Mouse (Mus musculus) mouse embryonic stem cell (cell line): ENCODE results near the gene Plcb3.

Experiments
- in situ Hi-C, 2 experiments: fragments of 300-500 bp; cut with MboI; formaldehyde crosslinking; loops; 1 replicate in 1 of 2; 3 replicates in 1 of 2; pipeline ENCODE4 v1.14.3; 2019 to 2020; ENCODE audit warnings: low sequenced_read_pairs in 2 of 2, low pct_unique_long_range_greater_than_20kb in 1 of 2, mixed read lengths in 1 of 2; ENCODE audit not compliant: unreplicated experiment in 1 of 2

Gene Plcb3

DNA sequence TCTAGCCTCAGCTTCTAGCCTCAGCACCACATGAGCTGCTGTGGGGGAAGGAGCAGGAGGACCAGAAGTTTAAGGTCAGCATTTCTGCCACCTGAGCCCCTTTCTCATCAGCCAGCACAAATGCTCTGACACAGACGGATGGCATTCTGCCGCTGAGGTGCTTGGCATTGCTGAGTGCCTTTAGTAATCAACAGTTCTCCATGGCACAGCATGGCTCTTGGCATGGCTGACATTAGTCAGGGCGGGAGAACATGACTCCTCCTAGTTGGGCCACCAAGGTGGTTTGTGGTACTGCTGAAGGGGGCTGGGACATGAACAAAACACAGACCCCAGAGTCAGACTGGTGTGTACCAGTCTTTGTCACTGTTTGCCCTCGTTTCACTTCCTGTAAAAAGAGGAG lies 28.1 kb downstream of the Plcb3 start:
- in situ Hi-C loops = no loop called here

GRCm38 (mm10) chr19:6947742-6948141 lies 28.5 kb downstream of the Plcb3 start:
- in situ Hi-C loops = no loop called here

DNA sequence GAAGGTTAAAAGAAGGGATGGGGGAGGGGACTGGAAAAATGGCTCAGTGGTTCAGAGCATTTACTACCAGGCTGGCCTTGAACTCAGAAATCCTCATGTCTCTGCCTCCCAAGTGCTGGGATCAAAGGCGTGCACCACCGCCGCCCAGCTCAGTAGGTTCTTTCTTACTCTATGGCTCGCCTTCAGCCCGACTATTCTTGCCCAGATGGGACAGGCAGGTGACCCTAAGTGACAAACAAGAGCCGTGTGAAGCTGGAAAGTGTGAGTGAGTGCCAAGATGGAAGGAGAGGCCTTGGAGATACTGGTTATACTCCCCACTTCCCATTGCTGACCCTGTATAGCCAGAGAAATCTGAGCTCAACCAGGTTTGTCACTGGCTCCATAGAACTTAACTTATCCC lies 32.6 kb downstream of the Plcb3 start:
- in situ Hi-C loops = no loop called here

GRCm38 (mm10) chr19:6942764-6943163 lies 33.5 kb downstream of the Plcb3 start:
- in situ Hi-C loops = no loop called here

GRCm38 (mm10) chr19:6942249-6942691 lies 34.0 kb downstream of the Plcb3 start, which contains the start of gene Gpr137:
Gene Gpr137 (minus strand): TSS chr19:6942480.
- in situ Hi-C loops = no loop called here

DNA sequence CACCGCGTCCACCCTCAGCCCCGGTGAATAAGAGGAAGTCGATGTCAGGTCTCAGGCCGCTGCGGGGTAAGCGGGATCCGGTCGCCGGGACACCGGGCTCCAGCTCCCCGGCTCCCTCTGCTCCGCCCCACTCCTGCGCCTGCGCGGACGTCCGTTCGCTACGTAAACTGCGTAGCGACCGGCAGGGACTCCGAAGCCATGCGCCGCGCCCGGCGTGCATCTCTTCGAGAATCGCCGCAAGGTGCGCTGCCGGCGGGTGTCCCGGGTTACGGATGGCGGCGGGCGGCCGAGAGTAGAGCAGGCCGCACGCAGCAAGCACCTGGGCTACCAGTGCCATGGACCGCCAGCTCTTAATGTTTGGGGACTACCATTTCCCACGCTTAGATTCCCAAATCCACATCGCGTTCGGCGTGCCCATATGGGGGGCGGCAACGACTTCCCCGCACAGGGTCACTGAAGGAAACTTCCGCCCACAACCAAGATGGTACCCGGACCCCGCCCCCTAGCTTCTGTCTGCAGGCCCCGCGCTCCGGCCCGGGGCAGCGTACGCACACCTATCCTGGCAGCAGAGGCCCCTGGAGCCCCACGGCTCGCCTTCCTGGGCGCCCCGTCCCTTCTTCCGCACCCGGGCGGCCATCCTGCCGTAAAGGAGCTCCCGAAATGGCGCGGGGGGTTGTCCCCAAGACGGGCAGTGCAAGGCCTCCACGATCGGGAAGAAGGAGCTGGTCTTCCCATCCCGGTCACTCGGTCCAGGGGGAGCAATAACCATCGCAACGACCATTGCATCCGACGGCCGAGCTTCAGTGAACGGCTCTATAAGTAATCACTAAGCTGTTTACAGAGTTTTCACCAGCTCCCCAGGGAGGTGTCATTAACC lies 34.7 kb downstream of the Plcb3 start, which contains the start of gene Bad:
Gene Bad (plus strand): TSS at position 490 of the 877 bp plus-strand sequence.
- in situ Hi-C loops = no loop called here

DNA sequence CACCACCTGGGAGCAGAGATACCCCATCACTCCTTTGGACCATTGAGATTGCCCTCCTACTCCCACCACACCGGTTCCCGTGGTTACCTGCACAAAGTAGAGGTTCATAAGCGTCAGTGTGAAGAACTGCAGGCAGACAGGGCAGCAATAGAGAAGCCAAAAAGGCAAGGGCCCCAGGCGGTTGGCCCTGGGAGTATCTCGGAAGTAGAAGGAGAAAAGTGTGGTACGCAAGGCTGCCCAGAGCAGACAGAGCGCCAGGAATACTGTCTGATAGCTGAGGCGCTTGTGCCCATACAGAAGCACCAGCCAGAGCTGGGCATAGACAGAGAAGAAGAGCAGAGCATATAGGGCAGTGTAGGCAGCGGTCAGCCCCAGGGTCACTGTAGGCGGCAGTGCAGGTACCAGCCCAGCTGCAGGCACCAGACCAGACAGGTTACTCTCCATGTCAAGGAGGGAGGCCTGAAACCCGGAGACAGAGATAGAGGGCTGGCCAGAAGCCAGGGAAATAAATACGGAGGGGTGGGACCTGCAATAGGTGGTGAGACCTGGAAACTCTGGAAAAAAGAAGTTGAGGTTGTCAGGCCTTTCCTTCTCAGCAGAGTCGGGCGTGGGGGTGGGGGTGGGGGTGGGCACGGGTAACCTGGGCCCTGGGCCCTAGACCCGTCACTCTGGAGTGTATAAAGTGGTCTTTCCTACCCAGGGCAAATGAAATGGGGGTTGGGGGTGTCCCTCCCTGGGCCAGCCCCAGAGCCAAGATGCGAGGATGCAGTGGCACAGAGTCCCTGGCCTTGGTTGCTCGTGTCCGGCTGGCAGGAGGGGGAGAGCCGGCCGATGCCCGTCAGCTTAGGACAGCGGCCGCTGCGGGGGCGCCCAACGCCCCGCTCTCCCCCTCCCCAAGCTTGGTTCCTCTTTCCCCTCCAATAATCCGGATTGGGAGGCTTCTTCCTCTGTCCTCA lies 35.6 kb downstream of the Plcb3 start:
- in situ Hi-C loops = no loop called here

DNA sequence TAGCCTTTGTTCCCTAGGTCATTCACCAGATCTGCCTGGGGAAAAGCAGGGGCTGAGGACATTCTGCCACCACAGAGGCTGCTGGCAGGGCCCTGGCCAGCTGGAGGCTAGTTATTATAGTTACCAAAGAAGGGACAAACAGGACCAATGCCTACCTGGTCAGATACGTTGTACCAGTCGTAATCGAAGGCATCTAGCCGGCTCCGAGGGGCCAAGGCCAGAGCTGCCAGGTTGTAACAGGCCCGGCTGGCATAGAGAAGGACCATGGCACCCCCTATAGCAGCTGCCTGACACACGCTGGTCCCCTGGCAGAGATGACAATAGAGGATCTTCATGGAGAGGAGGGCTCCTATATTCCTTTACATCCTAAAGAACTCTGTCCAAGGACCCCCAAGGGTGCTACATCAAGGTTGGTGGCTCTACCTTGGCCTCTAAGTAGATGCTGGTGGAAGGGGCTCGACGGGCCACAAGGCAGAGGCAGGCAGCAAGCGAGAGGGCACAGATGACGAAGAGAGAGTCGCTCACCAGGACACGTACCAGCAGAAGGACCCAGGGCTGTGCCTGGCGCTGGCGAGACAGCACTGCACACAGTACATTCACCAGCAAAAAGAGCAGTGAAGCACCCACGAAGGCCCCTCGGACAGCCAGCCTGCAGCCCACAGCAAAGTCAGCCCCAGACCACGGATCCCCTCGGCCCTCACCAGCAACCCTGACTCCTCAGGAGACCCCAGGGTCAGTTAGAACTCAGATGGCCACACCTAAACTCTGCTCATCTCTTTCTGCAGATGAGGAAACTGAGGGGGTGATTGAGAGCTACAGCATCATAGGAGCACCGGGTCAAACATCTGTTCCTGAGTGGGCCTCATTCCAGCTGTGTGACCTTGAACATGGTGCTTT lies 36.9 kb downstream of the Plcb3 start:
- in situ Hi-C loops = loop anchor here in 1 of 2 experiments (5.0 kb wide), 1 partner anchor 67 kb away; no protein-coding TSS in a partner anchor

GRCm38 (mm10) chr19:6937541-6938465 lies 38.5 kb downstream of the Plcb3 start:
- in situ Hi-C loops = loop anchor here in 1 of 2 experiments (5.0 kb wide), 1 partner anchor 66 kb away; no protein-coding TSS in a partner anchor

DNA sequence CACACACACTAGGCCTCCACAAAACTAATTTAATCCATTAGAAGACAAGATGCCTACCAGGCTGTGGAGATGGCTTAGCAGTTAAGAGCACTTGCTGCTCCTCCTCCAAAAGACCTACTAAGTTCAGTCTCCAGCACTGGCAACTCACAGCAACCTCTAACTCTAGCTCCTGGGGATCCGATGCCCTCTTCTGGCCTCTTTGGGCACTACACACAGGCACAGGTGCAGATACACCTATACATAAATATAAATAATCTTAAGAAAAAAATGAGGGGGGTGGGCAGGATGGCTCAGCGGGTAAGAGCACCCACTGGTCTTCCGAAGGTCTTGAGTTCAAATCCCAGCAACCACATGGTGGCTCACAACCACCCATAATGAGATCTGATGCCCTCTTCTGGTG lies 40.0 kb downstream of the Plcb3 start:
- in situ Hi-C loops = loop anchor here in 1 of 2 experiments (5.0 kb wide), 1 partner anchor 64 kb away; no protein-coding TSS in a partner anchor

DNA sequence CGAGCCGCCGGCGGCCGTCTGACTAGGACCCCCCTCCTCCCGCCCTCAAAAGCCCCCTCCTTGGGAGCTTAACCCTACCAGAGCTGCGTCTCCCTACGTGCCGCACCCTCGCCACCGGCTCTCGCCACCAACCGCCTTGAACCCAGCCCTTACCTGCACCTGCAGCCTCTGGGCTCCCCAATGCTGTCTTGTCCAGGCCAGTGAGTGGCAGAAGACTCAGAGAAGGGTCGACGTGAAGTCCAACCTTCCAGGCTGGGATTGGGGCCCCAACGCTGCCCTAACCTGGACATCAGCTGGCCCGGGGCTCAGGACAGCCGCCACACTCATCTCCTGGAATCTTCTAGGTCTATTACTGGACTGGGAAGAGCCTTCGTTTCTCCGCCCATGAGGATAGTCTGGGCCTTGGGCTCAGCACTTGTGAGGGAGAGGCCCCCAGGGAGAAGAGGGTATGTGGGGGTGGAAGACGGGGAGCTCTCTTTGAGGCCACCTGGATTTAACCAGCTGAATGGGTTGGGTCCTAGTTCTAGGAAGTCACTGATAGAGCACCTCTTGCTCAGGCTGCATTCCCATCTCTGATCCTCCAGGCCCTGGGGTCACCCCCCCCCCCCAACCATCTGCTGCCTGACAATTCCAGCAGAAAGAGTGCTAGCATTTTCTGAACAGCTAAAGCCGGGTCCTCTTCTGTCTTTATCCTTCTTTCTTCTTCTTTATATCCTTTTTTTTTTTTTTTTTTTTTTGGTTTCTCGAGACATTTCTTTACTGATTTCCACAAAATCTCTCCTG lies 41.9 kb downstream of the Plcb3 start, which contains the start of gene Kcnk4:
Gene Kcnk4 (minus strand): TSS at position 321 of the 783 bp plus-strand sequence.
- in situ Hi-C loops = no loop called here

- in situ Hi-C loops = no loop called here
Observed at GRCm38 (mm10) chr19:6933436-6934194, 42.7 kb downstream of the Plcb3 start.

- in situ Hi-C loops = no loop called here
Observed at GRCm38 (mm10) chr19:6933102-6933435, 43.2 kb downstream of the Plcb3 start.

DNA sequence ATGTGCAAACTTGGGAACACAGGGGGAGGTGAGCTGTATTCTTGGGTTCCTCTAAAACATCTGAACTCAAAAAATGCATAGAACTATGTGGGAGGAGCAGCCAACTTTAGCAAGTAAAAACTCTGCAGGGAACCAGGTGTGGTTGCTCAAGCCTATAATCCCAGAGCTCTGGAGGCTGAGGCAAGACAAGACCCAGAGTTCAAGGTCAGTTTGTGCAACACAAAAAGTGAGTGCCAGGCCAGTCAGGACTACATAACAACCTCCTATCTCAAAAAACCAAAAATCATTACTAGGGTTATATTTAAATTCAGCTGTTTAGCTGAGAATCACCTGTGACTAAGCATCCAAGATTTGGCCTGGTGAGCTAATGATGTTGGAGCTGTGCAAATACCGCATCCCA lies 44.3 kb downstream of the Plcb3 start:
- in situ Hi-C loops = no loop called here

DNA sequence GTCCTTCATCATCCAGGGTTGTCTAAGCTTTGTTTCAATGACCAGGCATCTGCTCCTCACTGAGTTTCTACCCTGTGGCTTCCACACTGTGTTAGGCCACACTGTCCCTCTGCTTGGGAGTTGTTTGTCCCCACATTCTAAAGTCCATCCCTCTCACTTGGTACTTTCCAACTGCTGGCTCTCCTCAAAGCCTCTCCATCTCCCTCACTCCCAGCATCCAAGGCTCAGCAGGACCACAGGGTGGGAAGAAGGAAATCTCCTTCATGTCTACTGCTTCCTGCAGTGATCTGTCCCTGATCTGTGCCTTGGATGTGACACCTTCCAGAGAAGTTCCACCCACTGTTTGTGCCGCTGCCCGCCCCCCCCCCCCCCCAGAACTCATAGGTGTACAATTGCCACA lies 45.3 kb downstream of the Plcb3 start:
- in situ Hi-C loops = no loop called here

DNA sequence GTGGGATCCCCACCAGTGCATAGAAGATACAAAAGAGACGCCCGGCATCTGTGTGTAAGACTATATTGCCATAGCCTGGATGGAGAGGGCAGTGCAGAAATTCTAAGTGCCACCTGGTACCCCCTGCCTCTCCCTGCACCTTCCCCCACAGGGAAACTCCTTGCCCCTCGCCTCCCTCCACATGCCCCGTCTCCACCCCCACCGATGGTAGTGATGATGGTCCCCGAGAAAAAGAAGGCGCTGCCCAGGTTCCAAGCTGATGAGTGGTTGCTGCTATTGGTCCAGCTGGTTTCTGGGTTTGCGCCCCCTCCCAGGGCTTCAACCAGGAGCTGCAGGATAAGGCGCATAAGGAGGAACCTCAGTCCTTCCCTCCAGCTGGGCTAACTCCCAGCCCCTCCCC lies 48.2 kb downstream of the Plcb3 start:
- in situ Hi-C loops = no loop called here
